Mouse (Mus musculus): ENCODE results near the gene Bbs7. TPM values are rescaled to one million over a fixed set of nuclear protein-coding genes. Genes with fewer than 3 reads are reported as not detected.

The Bbs7 gene
- total RNA-seq, 2 experiments from 2014 or later: 15.3 to 18.3 TPM

DNA sequence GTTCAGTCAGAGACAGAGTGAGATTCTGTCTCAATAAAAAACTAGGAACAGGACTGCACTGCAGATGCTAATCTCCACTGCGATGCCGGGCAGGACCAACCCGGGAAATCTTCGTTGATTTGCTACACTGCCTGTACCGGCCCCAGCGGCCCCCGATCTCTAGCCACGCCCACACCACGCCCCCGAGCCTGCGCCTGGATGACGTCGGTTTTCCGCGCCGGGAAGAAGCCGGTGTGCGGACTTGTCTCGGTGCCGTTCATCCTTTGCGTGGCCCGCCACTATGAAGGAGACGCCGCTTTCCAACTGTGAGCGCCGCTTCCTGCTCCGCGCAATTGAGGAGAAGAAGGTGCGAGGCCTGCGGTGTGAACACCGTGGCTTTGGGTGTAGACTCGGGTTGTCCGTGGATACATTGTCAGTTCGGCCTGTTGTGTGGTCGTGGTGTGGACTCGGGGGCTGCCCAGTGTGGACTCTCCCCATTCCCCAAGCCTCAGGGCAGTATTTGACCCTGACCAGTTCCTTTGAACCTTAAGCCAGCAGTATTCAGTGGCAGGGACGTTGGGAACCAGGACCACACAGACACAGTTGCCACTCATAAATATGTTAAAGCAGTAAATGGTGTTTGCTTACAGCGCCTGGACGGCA is 60.8 kb downstream of the Bbs7 start, which contains the start of gene Exosc9:
Gene Exosc9 (plus strand): TSS at position 201 of the 642 bp plus-strand sequence.
- peak; percentile 95 for DNase-seq
- intact Hi-C loops (cut with DNase I): no loop called here

DNA sequence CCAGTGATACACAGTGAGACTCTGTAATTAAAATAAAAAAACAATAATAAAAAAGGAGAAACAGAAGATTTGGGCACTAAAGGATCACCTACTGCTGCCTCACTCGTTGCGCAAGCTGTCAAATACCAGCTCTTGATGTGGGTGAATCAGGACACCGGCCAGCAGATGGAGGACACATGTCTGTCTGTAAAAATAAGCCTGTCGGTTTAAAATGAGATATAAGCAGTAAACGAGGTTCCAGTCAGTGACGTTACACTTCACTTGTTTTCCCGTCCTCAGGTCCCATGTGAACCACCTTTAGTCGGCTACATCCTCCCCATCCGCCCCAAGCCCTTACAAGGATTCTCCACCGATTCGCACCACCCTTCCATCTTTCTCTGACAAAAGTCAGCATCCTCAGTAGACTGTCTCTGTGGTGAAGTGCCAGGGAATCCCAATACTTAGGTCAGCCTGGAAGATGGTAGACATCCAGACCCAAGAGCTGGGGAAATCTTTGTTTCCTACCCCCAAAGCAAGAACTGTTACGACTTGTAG is 61.4 kb downstream of the Bbs7 start:
- intact Hi-C loops (cut with DNase I): no loop called here
- no peak for DNase-seq

DNA sequence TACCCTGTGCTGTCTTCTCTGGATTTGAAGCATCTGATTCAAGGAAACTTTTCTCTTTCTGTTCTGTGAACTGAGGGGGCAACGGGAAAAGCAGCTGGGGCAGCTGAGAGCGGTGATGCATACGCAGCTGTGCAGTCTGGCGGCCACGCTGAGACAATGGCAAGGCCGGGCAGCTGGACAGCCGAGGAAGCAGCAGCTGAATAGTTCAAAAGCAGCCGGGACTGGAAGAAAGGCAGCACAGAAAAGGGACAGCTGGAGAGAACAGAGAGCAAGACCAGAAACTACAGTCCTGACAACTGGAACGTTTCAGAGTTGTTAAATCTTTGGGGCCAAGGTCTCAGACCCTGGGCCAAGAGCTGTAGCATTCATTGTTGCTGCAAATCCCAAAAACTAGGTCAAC is 61.9 kb downstream of the Bbs7 start:
- intact Hi-C loops (cut with DNase I): no loop called here
- DNase-seq: peak; percentile 29

DNA sequence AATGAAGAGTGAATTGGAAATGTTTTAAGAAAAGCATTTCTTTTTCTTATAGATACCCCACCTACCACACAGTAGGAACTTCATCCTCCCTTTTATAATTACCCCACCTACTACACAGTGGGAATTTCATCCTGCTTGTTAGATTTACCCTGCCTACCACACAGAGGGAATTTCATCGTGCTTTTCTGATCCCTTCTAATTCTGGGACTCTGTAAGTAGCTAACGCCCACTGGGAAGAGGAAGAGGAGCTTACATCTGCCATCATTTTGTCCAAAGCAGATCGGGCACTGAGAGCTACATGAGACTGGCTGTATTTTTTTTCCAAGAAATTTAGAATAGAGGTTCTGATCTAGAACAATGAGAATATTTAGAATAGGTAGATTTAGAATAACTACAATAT is 68.3 kb downstream of the Bbs7 start:
- intact Hi-C loops (cut with DNase I): no loop called here
- no peak for DNase-seq

DNA sequence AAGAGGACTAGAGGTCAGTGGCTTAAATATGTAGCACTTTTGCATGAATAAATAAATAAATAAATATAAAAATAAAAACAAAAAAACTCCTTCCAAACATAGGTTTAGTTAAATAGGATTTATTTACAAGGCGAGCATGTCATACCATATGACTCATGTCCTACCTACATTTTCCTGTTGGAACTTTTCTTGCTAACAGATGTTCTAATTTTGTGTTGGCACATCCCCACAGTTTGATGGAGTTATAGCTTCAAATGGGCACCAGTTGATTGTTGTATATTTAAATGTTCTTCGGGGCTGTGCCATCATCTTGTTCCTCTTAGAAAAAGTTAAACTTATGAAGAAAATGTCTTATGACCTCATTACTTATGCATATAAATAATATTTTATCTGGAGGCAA is 71.9 kb downstream of the Bbs7 start:
- DNase-seq: no peak
- intact Hi-C loops (cut with DNase I): no loop called here

DNA sequence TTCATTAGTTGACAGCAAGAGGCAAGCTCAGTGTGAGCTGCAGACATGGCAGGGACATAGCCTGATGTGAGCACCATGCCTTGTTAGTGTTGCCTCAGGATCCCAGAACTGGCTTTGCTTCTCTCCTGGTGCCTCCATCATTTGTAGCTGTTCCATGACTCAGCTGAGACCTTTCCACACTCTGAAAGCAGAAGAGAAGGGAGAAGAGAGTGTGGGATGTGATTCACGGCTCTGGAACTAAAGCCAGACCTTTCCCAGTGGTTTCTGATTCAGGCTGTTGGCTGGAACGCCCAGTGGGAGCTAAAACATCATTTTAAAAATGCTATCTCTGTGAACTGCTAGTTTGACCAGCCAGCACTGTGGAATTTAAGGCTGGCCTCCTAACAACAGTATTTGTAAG is 72.5 kb downstream of the Bbs7 start:
- DNase-seq: no peak
- intact Hi-C loops (cut with DNase I): no loop called here

DNA sequence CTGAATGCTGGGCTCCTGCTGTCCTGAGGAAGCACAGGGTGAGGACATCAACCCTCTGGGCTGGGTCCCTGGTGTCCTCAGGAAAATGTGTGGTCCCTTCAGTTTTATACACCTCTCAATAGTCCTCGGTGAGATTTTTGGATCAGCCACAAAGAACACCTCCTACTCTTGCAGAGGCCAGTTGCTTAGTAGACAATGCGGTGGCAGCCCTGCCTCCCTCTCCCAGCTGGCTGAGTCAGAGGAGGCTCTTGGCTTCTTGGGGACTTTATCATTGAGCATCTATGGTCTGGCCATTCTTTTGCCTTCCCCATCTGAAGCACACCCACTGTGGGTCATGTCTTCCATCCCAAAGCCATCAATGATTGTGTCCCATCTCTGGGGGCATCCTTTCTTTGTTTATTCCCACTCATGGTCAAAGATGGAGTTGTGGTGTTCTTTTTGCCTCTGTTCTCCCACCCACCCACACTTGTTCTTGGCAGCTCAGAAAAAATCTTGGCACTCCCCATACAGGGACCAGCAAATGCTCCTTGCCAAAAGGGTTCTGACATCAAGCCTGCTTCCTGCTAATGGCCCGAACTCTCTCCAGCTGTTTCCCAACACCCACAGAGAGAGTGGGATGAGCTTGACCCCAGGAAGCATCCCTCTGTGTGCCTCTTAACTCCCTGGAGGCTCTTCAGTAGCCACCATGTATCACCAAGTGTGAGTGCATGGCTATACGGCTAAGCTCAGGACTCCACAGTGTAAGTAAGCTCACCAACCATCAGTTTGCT is 75.4 kb downstream of the Bbs7 start:
- intact Hi-C loops (cut with DNase I): no loop called here
- DNase-seq: no peak

DNA sequence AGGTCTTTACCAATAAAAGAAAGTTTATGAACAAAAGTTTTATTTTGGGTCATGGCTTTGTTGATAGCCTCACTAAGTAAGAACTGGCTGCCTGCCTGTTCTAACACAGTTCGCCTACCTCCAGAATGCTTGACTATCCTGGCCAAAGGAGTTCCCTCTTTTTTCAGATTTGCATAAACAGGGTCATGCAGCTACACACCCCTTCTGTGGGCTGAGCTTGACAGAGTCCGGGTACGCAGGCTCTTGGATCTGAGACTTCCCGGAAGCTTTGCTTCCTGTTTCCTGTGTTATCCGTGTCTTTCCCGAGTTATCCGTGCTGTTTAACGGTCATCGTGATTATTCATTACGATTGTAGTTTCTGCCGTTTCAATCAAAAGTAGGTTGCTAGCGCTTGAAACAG is 77.2 kb downstream of the Bbs7 start:
- no peak for DNase-seq
- intact Hi-C loops (cut with DNase I): no loop called here

DNA sequence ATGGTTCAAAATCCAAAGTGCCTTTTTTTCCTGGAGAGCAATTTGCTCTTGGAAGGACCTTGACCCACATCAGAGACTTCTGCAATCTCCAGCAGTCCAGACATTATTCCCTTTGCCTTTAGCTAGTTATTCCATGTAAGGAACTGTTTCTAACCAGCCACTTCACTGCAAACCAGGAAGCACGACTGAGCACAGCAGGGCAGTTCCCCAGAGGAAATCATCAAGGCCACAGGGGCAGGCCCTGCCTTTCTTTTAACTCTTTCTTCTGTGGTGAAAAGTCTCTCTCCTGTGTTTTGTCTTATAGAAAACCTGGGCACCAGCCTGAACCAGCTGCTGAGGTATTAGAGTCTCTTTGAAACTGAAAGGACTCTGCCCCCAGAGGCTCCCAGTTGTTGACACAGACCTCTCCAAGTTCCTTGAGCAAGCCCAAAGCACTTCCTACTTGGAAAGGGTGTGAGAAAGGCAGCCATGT is 80.0 kb downstream of the Bbs7 start:
- intact Hi-C loops (cut with DNase I): no loop called here
- no peak for DNase-seq

DNA sequence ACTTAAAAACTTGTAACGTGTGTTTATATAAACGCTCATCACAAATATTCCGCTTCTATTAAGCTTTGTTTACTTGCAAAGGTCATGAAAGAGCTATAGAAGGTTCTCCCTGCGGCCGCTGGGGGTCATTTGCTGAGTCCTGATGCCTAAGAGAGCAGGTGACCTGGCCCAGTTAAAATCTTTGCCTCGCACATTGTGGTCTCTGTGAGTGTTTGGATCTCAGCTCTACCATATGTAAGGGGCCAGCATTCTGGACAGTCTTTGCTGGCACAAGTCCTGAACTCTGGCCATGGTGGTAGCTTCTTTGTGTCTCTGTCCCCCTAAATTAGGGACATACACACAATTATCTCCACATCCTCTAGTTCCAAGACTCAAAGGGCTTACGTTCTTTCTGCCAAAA is 80.5 kb downstream of the Bbs7 start:
- intact Hi-C loops (cut with DNase I): no loop called here
- no peak for DNase-seq

DNA sequence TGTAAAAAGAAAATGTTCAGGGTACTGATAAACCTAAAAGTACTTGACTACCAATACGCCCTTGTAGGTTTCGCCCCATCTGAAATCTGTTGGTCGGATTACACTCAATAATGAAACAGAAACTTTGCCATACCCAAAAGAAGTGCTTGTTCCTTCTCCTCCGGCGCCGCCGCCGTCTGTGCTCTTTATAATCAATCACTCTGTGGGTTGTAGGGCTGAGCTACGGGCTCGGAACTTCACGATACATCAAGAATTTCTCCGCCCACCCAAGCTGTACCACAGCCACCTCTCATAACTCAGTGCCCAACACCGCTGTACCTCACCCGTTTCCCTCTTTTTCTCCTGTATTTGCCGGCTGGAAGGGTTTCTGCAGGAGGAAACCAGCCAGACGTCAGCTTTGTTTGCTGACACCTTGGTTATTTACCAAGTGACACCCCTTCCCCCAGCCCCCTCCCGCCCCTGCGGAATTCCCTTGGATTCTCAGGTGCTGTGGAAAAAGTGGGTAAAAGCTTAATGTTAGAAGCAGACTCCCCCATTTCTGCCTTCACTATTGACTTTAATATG is 81.2 kb downstream of the Bbs7 start:
- intact Hi-C loops (cut with DNase I): no loop called here
- no peak for DNase-seq

DNA sequence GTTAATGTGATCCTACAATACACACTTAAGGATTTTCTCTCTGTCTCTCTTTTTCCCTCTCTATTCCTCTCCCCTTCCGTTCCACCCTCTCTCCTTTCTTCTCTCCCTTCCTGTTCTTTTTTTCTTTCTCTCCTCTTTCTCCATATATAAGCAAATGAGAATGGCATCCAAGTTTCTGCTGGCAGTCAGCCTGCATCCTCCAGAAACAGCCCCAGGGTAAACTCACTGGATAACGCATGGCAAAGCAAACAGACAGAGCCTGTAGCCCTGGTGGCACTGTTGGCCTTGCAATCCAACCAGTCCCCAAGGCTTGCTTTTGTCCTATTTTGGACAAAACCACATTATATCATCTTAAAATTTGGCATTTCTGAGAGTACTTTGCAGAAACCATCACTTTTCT is 82.0 kb downstream of the Bbs7 start:
- DNase-seq: peak; percentile 11
- intact Hi-C loops (cut with DNase I): no loop called here

DNA sequence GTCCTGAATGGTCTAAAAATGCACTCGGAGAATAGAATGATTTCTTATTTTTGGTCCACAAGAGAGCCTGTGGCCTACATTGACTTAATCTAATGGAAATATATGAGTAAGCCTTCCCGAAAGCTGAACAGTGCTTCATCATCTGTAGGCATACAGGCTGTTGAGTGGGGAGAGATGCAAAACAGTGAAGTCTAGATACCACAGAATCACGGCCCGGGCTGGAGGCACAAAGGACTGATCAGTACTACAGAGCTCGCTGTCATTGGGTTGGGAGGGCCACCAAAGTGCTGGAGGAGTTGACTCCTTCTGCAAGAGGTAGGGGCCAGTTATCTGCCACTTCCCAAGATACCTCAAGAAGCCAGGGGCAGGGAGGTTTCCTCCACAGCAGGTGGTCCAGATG is 82.5 kb downstream of the Bbs7 start:
- intact Hi-C loops (cut with DNase I): no loop called here
- no peak for DNase-seq

DNA sequence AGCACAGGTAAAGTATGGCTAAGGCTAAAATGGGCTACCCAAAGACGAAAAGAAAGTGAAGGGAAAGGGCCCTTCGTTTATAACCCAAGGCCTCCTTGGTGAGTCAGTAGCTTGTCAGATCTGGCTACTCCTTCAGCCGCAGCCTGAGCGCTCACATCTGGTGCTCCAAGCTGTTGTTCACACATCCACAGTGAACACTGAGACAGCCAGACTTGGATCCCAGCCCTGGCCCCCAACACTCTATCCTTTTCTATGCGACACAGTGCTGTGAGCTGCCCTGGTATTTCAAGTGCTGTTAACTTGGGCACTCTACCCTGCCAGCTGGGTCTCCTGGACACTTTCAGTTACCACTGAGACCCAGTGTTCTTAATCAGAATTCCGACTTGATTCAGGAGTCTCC is 82.9 kb downstream of the Bbs7 start:
- intact Hi-C loops (cut with DNase I): no loop called here
- peak; percentile 17 for DNase-seq

DNA sequence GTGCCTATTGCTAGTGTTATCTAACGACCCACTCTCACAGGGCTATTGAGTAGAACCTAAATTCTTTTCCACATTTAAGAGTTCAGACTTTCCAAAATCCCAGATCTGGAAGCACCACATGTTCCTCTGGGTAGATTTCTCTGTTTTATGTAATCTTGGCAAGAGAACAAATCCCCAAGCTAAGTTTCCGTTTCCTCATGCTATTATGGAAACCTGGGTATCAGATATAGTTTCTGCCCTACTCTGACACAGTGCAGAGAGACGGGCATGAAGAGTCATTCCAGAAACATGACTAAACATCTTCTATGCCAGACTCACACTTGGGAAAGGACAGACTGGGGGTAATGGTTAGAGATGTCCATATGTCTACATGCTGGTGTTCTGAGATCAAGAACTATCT is 88.8 kb downstream of the Bbs7 start:
- DNase-seq: no peak

More for the DNA sequence above, 88.8 kb downstream of the Bbs7 start:
- intact Hi-C loops (cut with DNase I): no loop called here

Other genes starting within 250 kb of the Bbs7 start
- 10 to 100 TPM; 32.3 to 33.1 TPM for gene Anxa5, start 137.6 kb downstream of the Bbs7 start, total RNA-seq (2021)
- not detected for gene 1810062G17Rik, start 137.5 kb downstream of the Bbs7 start, total RNA-seq (2021)
- gene Gm11549, start 91.7 kb downstream of the Bbs7 start, total RNA-seq (2021): 1 to 10 TPM; 1.5 to 2.6 TPM
- 10 to 100 TPM; 49.9 to 51.9 TPM for gene Exosc9, start 60.9 kb downstream of the Bbs7 start, total RNA-seq (2021)
- gene Ccna2, start 41.3 kb downstream of the Bbs7 start, total RNA-seq (2021): 10 to 100 TPM; 12.1 to 14.8 TPM
- gene Trpc3, start 76.7 kb upstream of the Bbs7 start, total RNA-seq (2021): 10 to 100 TPM; 14.9 to 15.6 TPM
- 100 to 1,000 TPM; 121 to 137 TPM for gene 4932438A13Rik, start 249.6 kb upstream of the Bbs7 start, total RNA-seq (2021)